Mouse (Mus musculus) cortical plate, adult 2 months (tissue): Measurements from ENCODE around the gene Det1.

ENCODE experiments used
- CTCF ChIP-seq: fragments of 200-500 bp; IDR thresholded peaks from 2 replicates; pipeline ENCODE4 v1.5.1; 2011; ENCODE audit warnings: mild to moderate bottlenecking, control low read depth, low read length; ENCODE audit not compliant: insufficient read depth; ENCODE audit errors: extremely low read depth
- POLR2A ChIP-seq: fragments of 200-500 bp; IDR thresholded peaks from 2 replicates; pipeline ENCODE4 v1.6.1; 2011; ENCODE audit warnings: mild to moderate bottlenecking, low read length, control low read depth; ENCODE audit not compliant: insufficient read depth; ENCODE audit errors: extremely low read depth

GRCm38 (mm10) chr7:78841601-78842000 lies 5.5 kb downstream of the Det1 start:
- TF ChIP-seq CTCF = no peak
- no peak for TF ChIP-seq POLR2A
